Mouse (Mus musculus) limb, embryonic 12.5 days (tissue): ENCODE measurements around the gene Cul4a. TPM values are rescaled to one million over a fixed set of nuclear protein-coding genes. Genes with fewer than 3 reads are reported as not detected.
"Not testable (repeated sequence)": the region's sequence is repeated elsewhere in the genome, so short reads cannot be mapped to it uniquely, and the experiment has no call there.

ENCODE experiments used
- ATAC-seq: fragments of 200-750 bp; cut with Nextera tagmentation; 2 replicates; pipeline ENCODE4 v1.8.0; 2017; ENCODE audit warnings: low read depth, moderate TSS enrichment; ENCODE audit not compliant: insufficient number of reproducible peaks, insufficient read depth, low FRiP score, low TSS enrichment
- H3K27ac ChIP-seq: fragments of 300-500 bp; sonication (generic); 2 replicates; pipeline ENCODE4 v1.5.1; 2016; ENCODE audit warnings: mild to moderate bottlenecking, moderate library complexity
- H3K27me3 ChIP-seq: fragments of 300-500 bp; sonication (generic); 2 replicates; pipeline ENCODE4 v1.6.1; 2016; ENCODE audit warnings: mild to moderate bottlenecking, moderate library complexity
- H3K36me3 ChIP-seq: fragments of 300-500 bp; sonication (generic); 2 replicates; pipeline ENCODE4 v1.6.1; 2016; ENCODE audit warnings: mild to moderate bottlenecking, moderate library complexity
- H3K4me1 ChIP-seq: fragments of 300-500 bp; sonication (generic); replicated peaks from 2 replicates; pipeline ENCODE4 v1.6.1; 2016
- H3K4me2 ChIP-seq: fragments of 300-500 bp; sonication (generic); 2 replicates; pipeline ENCODE4 v1.6.1; 2016; ENCODE audit warnings: mild to moderate bottlenecking, moderate library complexity
- H3K4me3 ChIP-seq: fragments of 300-500 bp; sonication (generic); replicated peaks from 2 replicates; pipeline ENCODE4 v1.5.1; 2016; ENCODE audit warnings: mild to moderate bottlenecking
- H3K9ac ChIP-seq: fragments of 300-500 bp; sonication (generic); replicated peaks from 2 replicates; pipeline ENCODE4 v1.6.1; 2016; ENCODE audit warnings: mild to moderate bottlenecking, moderate library complexity
- H3K9me3 ChIP-seq: fragments of 300-500 bp; sonication (generic); 2 replicates; pipeline ENCODE4 v1.6.1; 2016; ENCODE audit warnings: mild to moderate bottlenecking, moderate library complexity
- WGBS: fragments of 180-500 bp; shearing (Covaris S2); methylation state at CpG from one replicate; pipeline ENCODE4 v1.1.7; 2016; 5-methylcytosine and 5-hydroxymethylcytosine counted together
- polyA plus RNA-seq: library from polyadenylated mRNA; unstranded; fragments of >200 nt; fragmentation: Nextera tagmentation; extraction: Ambion mirVana; gene quantifications from 2 replicates; pipeline ENCODE4 v1.2.1, GENCODE M21; 2016

Cul4a gene
- 105 and 114 TPM in 2 replicates for polyA plus RNA-seq

DNA sequence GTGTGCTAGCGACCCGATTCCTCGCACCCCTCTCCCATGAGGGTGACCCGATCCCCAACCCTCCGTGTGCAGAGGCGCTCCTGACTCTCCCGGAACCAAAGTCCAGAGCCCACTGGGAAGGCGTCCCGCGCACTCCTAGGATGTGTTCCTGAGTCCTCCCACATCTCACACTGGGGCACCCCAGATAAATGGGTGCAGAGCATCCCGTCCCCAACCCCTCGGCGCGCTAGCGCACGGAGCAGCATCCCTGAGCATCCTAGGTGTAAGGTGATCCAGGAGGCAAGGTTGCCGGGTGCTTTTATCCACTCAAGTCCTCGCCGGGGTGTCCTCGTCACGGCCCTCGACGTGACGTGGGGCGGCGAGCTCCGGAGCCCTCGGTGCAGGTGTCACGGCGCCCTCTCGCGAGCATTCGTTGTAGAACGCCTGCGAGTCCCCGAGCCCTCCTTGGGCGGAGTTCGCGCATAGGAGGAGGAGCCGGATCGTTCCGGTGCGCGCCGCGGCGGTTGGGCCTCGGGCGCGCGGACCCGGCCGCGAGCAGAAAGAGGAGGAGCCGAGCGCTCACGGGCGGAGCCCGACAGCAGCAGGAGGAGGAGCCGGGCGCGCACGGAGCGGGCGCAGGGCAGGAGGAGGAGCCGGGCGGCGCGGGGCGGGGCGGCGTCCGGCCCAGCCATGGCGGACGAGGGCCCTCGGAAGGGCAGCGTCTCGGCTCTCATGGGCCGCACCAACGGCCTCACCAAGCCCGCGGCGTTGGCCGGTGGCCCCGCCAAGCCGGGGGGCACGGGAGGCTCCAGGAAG is at the start of gene Cul4a, which contains the start of gene Pcid2:
Gene Cul4a (plus strand): TSS at position 535 of the 795 bp plus-strand sequence.
Gene Pcid2 (minus strand): TSS at position 373 of the 795 bp plus-strand sequence.
- peaks cover 18% of the 10 kb centered on the region for H3K4me1 ChIP-seq
- H3K9me3 ChIP-seq = no peaks in the 10 kb centered on the region
- H3K9ac ChIP-seq = peak within 1 kb of the TSS; percentile 94
- H3K27me3 ChIP-seq = no peaks in the 10 kb centered on the region
- H3K4me2 ChIP-seq = peak within 1 kb of the TSS; percentile 97
- peak within 1 kb of the TSS; percentile 86 for H3K27ac ChIP-seq
- ATAC-seq = peak; percentile 90
- under 1% methylated on average over 87 of the region's 87 CpGs for WGBS
- peak within 1 kb of the TSS; percentile 96 for H3K4me3 ChIP-seq
- peaks cover 25% of the 10 kb centered on the region for H3K36me3 ChIP-seq

DNA sequence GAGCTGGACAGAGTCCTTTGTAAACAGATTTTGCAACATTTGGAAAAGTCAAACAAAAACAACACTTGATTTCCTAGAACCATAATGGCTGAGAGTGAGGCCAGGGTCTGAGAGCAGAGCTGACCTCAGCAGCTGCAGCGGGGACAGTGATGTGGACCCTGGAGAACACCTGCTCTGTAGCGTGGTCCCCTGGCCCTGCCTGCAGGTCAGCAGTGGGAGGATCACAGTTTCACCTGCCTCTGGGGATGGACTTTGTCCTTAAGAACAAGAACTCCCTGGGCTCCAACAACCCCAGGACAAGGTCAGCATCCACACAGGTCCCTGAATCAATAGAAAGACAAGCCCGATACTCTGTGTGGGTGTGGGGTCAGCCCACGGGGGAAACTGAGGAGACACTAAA is 48.1 kb upstream of the Cul4a start:
- Histone ChIP-seq H3K27me3 (no peaks in the 10 kb centered on the region), H3K4me1 (no peaks in the 10 kb centered on the region), H3K36me3 (no peaks in the 10 kb centered on the region), H3K4me2 (no peak overlapping the region), H3K9ac (no peak overlapping the region), H3K9me3 (no peaks in the 10 kb centered on the region), H3K27ac (no peak overlapping the region), H3K4me3 (no peak overlapping the region)
- ATAC-seq = no peak
- WGBS = 86% methylated on average over 4 of the region's 4 CpGs

DNA sequence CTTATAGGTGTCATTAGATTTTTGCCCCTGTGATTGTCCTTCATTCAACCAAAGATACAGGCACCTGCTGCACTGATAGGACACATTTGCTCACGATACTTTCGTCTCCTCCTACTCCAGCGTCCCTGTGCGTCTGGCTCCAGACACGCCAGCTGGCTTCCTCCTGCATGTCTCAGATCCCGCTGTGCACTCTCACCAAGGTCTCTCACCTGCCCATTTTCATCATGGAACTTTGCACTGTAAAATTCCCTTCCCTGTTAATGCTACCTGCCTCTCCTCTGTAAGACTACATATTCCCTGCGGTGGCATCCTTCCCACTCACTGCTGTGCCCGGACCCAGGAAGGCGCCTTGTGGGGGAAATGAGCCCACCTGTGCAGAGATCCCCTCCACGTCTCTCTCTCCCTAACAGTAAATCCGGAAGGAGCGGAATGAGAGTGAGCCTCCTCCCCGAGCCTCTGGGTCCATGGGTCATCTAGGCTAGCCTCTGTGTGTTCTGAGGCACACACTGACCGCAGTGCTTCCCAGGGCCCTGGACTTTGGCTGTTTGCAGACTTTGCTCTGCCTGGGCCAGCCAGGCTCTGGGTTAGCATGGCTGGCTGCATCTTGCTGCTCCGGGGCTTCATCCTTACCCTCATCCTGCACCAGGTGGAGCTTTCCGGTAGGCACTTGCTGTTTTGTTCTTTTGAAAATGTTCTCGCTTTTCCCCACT is 44.8 kb upstream of the Cul4a start, which contains the start of gene Proz:
Gene Proz (plus strand): TSS at position 474 of the 710 bp plus-strand sequence.
- Histone ChIP-seq H3K27ac (no peak within 1 kb of the TSS), H3K27me3 (no peaks in the 10 kb centered on the region), H3K9ac (no peak within 1 kb of the TSS), H3K36me3 (no peaks in the 10 kb centered on the region), H3K4me3 (no peak within 1 kb of the TSS), H3K4me2 (no peak within 1 kb of the TSS), H3K9me3 (no peaks in the 10 kb centered on the region), H3K4me1 (no peaks in the 10 kb centered on the region)
- WGBS = 74% methylated on average over 17 of the region's 17 CpGs
- ATAC-seq = no peak

DNA sequence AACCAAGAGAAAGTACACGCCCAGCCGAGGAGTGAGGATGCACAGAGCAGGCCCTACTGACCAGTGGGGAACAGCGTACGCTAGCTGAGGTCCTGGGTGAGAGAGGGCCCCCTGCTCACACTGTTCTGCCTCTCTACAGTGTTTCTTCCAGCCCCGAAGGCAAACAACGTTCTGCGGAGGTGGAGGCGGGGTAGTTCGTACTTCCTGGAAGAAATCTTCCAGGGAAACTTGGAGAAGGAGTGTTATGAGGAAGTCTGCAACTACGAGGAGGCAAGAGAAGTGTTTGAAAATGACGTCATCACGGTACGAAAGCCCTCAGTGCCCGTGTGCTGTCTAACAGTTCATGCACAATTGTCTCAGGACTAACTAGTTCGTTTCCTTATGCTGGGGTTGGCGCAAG is 42.3 kb upstream of the Cul4a start:
- Histone ChIP-seq H3K9me3 (no peaks in the 10 kb centered on the region), H3K27me3 (no peaks in the 10 kb centered on the region), H3K36me3 (no peaks in the 10 kb centered on the region), H3K27ac (no peak overlapping the region), H3K4me2 (no peak overlapping the region), H3K4me3 (no peak overlapping the region), H3K4me1 (no peaks in the 10 kb centered on the region), H3K9ac (no peak overlapping the region)
- ATAC-seq = no peak
- WGBS = 78% methylated on average over 16 of the region's 16 CpGs

DNA sequence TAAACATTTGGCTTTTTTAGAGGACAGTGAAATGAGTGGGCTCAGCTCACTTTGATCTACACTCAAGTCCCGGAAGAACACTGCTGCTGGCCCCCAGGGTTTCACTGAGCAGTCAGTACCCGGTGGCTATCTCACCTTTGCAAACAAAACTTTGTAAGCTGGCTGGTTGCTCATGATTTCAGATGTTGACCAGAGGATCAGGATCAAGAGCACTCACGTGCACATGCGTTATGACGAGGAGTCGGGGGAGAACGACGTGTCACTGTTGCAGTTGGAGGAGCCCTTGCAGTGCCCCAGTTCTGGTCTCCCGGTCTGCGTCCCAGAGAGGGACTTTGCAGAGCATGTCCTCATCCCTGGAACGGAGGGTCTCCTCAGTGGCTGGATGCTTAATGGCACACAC is 32.2 kb upstream of the Cul4a start:
- Histone ChIP-seq H3K4me3 (no peak overlapping the region), H3K4me2 (no peak overlapping the region), H3K9me3 (no peaks in the 10 kb centered on the region), H3K36me3 (peaks cover 57% of the 10 kb centered on the region), H3K27me3 (no peaks in the 10 kb centered on the region), H3K27ac (no peak overlapping the region), H3K4me1 (no peaks in the 10 kb centered on the region), H3K9ac (no peak overlapping the region)
- 89% methylated on average over 11 of the region's 11 CpGs for WGBS
- no peak for ATAC-seq

DNA sequence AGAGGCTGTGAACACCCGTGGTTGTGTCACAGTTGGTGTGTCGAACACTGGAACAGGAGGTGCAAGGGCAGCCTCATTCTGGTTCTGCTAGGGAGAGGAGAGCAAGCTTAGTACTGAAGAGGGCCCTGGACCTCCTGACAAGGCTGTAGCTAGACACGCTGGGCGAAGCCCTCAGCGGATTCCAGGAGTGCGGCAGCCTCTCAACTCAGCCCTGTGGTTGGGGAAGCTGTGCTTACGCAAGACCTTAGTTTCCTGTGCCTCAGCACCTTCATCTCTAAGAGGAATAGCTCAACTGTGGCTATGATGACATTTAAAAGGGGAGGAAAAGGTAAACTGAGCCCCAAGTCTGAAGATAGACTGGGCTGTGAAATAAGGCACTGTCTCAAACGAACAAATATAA is 30.4 kb upstream of the Cul4a start:
- Histone ChIP-seq H3K36me3 (peaks cover 75% of the 10 kb centered on the region), H3K27ac (no peak overlapping the region), H3K4me3 (no peak overlapping the region), H3K27me3 (no peaks in the 10 kb centered on the region), H3K9me3 (no peaks in the 10 kb centered on the region), H3K4me2 (no peak overlapping the region), H3K9ac (no peak overlapping the region), H3K4me1 (no peaks in the 10 kb centered on the region)
- WGBS = 95% methylated on average over 8 of the region's 8 CpGs
- no peak for ATAC-seq

DNA sequence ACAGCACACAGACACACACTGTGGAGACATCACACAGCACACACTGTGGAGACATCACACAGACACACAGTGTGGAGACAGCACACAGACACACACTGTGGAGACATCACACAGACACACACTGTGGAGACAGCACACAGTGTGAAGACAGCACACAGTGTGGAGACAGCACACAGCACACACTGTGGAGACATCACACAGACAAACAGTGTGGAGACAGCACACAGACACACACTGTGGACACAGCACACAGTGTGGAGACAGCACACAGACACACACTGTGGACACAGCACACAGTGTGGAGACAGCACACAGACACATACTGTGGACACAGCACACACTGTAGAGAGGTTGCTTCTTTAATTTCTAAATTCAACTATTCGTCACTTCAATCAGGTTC is 29.8 kb upstream of the Cul4a start:
- not testable (repeated sequence) for H3K9ac ChIP-seq, ATAC-seq, H3K4me2 ChIP-seq, H3K4me1 ChIP-seq, H3K27me3 ChIP-seq, H3K4me3 ChIP-seq, H3K27ac ChIP-seq, H3K9me3 ChIP-seq
- WGBS = 95% methylated on average over 1 of the region's 1 CpGs
- peaks cover 81% of the 10 kb centered on the region for H3K36me3 ChIP-seq

DNA sequence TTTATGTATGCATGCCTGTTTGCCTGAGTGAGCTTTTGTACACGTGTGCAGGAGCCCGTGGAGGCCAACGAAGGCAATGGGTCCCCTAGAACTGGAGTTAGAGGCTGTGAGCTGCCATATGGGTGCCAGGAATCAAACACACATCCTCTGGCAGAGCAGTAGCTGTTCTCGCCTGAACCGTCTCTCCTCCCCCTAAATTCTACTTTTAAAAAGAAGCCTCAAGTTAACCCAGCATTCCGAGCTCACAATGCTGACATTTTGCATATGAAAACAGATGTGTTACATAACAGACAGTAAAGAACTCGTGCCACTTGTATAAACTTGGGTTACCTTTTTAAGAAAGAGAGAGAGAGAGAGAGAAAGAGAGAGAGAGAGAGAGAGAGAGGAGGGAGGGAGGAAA is 27.9 kb upstream of the Cul4a start:
- Histone ChIP-seq H3K27ac (no peak overlapping the region), H3K9ac (no peak overlapping the region), H3K27me3 (no peaks in the 10 kb centered on the region), H3K4me3 (no peak overlapping the region), H3K4me2 (no peak overlapping the region), H3K4me1 (no peaks in the 10 kb centered on the region), H3K9me3 (no peaks in the 10 kb centered on the region), H3K36me3 (peaks cover 99% of the 10 kb centered on the region)
- WGBS = 87% methylated on average over 7 of the region's 7 CpGs
- no peak for ATAC-seq

DNA sequence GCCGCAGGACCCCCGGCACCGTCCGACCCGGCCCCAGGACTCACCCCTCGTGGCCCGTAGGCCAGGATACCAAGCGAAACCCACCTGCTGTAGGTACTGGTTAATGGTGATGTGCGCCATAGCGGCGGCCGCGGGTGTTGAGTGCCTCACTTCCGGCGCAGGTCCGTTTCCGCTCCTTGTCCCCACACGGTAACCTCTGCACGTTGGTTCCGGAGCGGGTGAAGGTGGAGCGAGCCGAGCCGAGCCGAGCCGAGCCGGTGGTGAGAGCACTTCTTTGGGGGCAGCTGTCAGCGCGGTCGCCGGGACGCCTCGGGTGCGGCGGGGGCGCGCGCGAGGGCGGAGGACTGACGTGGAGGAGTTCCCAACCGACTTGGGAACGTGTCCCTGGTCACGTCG is 732 bp upstream of the Cul4a start:
- ATAC-seq = peak; percentile 73
- H3K4me3 ChIP-seq = peak overlapping the region; percentile 96
- H3K9me3 ChIP-seq = no peaks in the 10 kb centered on the region
- H3K27me3 ChIP-seq = no peaks in the 10 kb centered on the region
- H3K27ac ChIP-seq = peak overlapping the region; percentile 86
- peaks cover 31% of the 10 kb centered on the region for H3K36me3 ChIP-seq
- WGBS = under 1% methylated on average over 45 of the region's 45 CpGs
- peaks cover 18% of the 10 kb centered on the region for H3K4me1 ChIP-seq
- peak overlapping the region; percentile 93 for H3K4me2 ChIP-seq
- peak overlapping the region; percentile 84 for H3K9ac ChIP-seq

DNA sequence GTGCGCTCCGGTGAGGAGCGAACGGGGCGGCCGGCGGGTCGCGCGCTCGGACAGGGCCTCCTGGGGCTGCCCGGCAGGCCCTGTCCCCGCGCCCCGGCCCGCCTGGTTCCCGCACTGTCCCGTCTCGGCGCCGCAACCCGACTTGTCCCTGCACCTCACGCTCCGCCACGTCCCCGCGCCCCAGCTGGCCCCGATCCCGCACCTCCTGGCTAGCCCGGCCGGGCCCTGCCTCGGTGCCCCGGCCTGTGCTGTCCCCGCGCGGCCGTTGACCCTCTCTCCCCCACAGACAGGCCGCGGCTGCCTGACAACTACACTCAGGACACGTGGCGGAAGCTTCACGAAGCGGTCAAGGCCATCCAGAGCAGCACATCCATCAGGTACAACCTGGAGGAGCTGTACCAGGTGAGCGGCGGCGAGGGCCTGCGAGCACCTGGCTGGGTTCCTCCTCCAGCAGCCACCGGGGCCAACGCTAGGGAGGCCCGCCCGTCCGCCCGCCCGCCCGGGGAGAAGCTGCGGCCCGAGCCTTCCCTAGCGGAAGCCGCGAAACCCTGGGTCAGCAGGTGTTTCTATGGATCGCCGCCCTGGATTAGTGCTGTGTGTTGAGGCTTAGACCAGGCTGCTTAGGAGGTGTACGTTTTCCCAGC is 609 bp downstream of the Cul4a start:
- Histone ChIP-seq H3K4me3 (peak overlapping the region; percentile 96), H3K36me3 (peaks cover 23% of the 10 kb centered on the region), H3K9me3 (no peaks in the 10 kb centered on the region), H3K4me2 (peak overlapping the region; percentile 97), H3K27ac (peak overlapping the region; percentile 82), H3K9ac (peak overlapping the region; percentile 94), H3K4me1 (peaks cover 18% of the 10 kb centered on the region), H3K27me3 (no peaks in the 10 kb centered on the region)
- under 1% methylated on average over 63 of the region's 63 CpGs for WGBS
- peak; percentile 70 for ATAC-seq

DNA sequence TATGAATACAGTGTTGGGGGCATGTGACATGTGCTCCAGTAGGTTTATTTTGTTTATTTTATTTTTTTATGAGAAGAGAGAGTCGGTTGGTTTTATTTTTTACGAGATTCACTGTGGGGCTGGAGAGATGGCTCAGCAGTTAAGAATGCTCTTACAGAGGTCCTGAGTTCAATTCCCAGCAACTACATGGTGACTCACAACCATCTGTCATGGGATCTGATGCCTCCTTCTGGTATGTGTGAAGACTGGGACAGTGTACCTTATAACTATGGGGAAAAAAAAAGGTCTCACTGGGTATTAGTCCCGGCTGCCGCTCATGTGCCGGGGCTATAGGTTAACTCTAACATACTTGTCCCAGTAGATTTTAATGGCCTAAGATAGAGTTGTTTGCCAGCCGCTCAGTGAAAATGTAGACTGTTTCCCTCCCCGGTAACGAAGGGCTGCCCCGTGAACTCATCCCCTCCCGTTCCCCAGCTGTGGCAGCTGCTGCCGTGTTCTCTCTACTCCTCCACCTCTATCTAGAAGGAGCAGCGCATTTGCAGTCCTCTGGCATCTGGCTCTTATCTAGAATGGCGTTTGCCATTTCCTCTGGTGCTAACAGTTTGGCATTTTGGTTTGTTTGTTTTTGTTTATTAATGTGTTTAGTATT is 2.7 kb downstream of the Cul4a start:
- WGBS = 85% methylated on average over 13 of the region's 13 CpGs
- no peak overlapping the region for H3K27ac ChIP-seq
- H3K9me3 ChIP-seq = no peaks in the 10 kb centered on the region
- no peak for ATAC-seq
- no peak overlapping the region for H3K9ac ChIP-seq
- peaks cover 12% of the 10 kb centered on the region for H3K36me3 ChIP-seq
- H3K27me3 ChIP-seq = no peaks in the 10 kb centered on the region
- no peak overlapping the region for H3K4me3 ChIP-seq
- peaks cover 18% of the 10 kb centered on the region for H3K4me1 ChIP-seq
- H3K4me2 ChIP-seq = no peak overlapping the region
